Mouse (Mus musculus): ENCODE results near the gene Rrm2.

The Rrm2 gene

GRCm38 (mm10) chr12:24746579-24747296 lies 38.7 kb downstream of the Rrm2 start:
- in situ Hi-C loops (cut with MseI, MboI), result no loop called here

- in situ Hi-C loops (cut with MseI, MboI), result no loop called here
Measured at GRCm38 (mm10) chr12:24747297-24747696, 39.3 kb downstream of the Rrm2 start.

DNA sequence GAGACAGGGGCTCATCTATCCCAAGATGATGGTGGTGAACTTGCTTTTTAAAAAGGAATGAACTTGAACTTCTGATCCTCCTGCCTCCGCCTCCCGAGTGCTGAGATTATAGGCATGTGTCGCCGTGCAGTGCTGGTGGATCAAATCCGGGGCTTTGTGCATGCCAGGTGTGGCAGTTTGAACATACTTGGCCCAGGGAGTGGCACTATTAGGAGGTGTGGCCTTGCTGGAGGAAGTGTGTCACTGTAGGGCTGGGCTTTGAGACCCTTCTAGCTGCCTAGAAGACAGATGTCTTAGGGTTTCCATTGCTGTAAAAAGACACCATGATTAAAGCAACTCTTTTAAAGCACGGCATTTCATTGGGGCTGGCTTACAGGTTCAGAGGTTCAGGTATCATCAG lies 42.5 kb downstream of the Rrm2 start:
- in situ Hi-C loops (cut with MseI, MboI), result no loop called here

DNA sequence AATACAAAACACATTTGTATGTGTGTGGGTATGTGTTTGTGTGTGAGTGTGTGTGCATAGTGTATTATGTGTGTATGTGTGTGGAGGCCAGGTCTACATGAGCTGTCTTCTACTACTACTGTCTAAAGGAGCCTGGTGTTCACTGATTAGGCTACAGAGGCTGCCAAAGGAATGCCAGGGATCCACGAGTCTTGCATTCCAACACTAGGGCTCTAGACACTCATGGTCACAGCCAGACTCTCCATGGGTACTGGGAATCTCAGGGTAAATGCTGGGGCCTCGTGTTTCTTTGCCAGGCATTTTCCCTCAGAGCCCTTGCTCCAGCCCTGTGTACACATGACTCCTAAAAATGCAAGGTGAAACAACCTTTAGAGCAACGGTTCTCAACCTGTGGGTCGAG lies 45.6 kb downstream of the Rrm2 start:
- in situ Hi-C loops (cut with MseI, MboI), result no loop called here

GRCm38 (mm10) chr12:24754693-24755092 lies 46.7 kb downstream of the Rrm2 start:
- in situ Hi-C loops (cut with MseI, MboI), result no loop called here

DNA sequence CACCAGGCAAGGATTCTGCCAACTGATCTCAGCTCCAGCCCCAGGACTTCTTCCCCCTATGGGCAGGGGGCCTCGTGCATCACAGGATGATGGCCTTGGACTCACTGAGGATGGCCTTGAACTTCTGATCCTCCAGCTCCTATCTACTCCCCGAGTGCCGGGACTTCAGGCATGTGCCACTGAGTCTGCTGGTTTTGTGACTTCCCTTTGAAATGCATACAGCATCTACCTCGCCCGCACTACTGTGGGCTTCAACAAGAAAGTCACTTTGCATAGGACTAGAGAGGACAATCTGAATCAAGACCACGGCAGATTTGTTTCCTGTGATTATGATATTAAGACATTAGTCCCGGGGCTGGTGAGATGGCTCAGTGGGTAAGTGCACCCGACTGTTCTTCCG lies 47.4 kb downstream of the Rrm2 start:
- in situ Hi-C loops (cut with MseI, MboI), result no loop called here

DNA sequence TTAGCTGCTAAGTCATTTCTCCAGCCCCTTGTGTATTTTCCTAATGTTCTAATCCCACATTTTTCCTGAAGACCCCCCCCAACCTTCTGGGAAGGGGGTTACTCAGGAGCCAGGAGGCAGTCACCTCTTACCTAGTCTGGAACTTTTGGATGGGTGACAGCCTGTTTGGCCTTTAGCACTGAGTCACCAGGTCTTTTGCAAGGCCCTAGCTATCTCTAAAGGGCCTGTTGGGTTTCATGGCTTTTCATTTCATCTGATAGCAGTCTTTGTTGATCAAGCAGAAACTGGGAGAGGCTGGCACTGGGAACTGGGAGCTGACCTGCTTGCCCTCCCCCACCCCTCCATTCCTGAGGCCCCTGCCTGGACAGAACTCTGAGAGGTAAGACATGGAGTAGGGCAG lies 49.3 kb downstream of the Rrm2 start:
- in situ Hi-C loops (cut with MseI, MboI), result no loop called here

- in situ Hi-C loops (cut with MseI, MboI), result no loop called here
Measured at GRCm38 (mm10) chr12:24758374-24758773, 50.3 kb downstream of the Rrm2 start.

DNA sequence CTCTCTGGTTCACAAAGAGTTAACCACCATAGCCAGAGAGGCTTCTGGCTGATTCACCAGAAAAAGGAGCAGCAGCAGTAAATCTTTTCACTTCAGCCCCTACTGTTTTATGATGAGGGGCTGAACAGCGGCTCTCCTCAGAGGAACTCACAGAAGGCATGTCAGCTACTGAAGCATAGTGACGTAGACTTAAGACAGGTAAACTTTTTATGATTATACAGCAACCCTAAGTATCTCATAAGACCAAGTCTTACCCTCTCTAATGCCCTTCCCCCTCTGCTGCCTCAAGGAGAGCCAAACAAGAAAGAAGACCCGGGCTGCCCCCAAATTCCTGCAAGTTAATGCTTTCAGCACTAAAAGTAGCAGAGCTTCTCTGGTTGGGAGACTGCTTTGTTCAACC lies 54.2 kb downstream of the Rrm2 start:
- in situ Hi-C loops (cut with MseI, MboI), result no loop called here

Measured in mouse trophoblast stem cell (cell line).